Mouse (Mus musculus): ENCODE data around the gene Babam2. TPM values are rescaled to one million over a fixed set of nuclear protein-coding genes. Genes with fewer than 3 reads are reported as not detected.

The Babam2 gene
- polyA plus RNA-seq, 1 experiment from 2014 or later, result 22.1 TPM

DNA sequence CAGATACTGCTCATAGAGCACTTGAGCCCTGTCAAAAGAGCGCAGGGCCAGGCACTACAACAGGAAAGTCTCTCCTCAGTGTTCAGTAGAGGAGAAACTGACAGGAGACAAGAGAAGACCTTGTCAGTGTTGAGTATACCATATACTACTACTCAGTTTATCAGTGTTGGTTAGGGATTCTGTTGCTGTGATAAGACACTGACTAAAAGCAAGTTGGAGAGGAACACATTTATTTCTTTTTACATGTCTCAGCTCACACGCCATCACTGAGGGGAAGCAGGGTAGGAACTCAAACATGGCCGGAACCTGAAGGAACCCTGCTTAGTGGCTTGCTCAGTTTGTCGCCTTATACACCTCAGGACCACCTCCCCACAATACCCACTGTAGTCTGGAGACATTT lies 64.4 kb downstream of the Babam2 start:
- Histone ChIP-seq H3K4me2 (ENCODE audit: low read depth, low read length) (no peak overlapping the region), H3K27me3 (ENCODE audit: insufficient read depth, low read length) (no peaks in the 10 kb centered on the region), H3K9ac (replicated peaks) (no peak overlapping the region), H3K27ac (ENCODE audit: low read depth) (no peak overlapping the region), H3K4me3 (ENCODE audit: low read depth, low read length) (no peak overlapping the region), H3K9me3 (ENCODE audit: low read length) (no peaks in the 10 kb centered on the region), H3K4me1 (ENCODE audit: insufficient read depth) (0 out of 2 replicates have a peak, but pooled peaks cover 4% of the 10 kb centered on the region), H3K36me3 (replicated peaks; ENCODE audit: insufficient read depth, low read length) (no peaks in the 10 kb centered on the region)
- ATAC-seq (no peak), DNase-seq (no peak)
- 77% methylated on average over 4 of the region's 4 CpGs for WGBS (ENCODE audit: insufficient replicate concordance)
- TF ChIP-seq CTCF (IDR thresholded peaks at IDR 0.05; ENCODE audit: low read depth) (no peak), EP300 (IDR thresholded peaks at IDR 0.05; ENCODE audit: low read depth) (no peak)

DNA sequence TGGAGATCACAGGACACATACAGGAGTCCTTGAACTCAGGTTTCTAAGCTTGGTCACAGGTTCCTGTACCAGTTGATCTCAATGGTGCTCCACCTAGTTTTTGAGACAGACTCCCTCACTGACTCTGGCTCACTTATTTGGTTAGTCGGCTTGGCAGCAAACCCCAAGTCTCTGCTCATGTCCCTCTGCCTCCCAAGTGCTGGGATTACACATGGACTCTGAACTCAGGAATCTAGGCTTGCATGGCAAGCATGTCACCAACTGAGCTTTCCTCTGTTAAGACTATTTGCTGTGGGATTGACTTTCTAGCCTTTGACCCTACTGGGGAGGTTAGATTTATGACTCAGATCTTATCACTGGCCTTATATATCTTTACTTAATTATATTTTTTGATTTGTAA lies 65.3 kb downstream of the Babam2 start:
- TF ChIP-seq EP300 (IDR thresholded peaks at IDR 0.05; ENCODE audit: low read depth), result no peak
- TF ChIP-seq CTCF (IDR thresholded peaks at IDR 0.05; ENCODE audit: low read depth), result no peak
- no peaks in the 10 kb centered on the region for H3K27me3 ChIP-seq (ENCODE audit: insufficient read depth, low read length)
- H3K36me3 ChIP-seq (replicated peaks; ENCODE audit: insufficient read depth, low read length), result no peaks in the 10 kb centered on the region
- no peak overlapping the region for H3K4me3 ChIP-seq (ENCODE audit: low read depth, low read length)
- no peaks in the 10 kb centered on the region for H3K9me3 ChIP-seq (ENCODE audit: low read length)
- no peak overlapping the region for H3K27ac ChIP-seq (ENCODE audit: low read depth)
- WGBS (ENCODE audit: insufficient replicate concordance), result 81% methylated on average over 1 of the region's 1 CpGs
- no peak overlapping the region for H3K9ac ChIP-seq (replicated peaks)
- H3K4me1 ChIP-seq (ENCODE audit: insufficient read depth), result 0 out of 2 replicates have a peak, but pooled peaks cover 6% of the 10 kb centered on the region
- no peak overlapping the region for H3K4me2 ChIP-seq (ENCODE audit: low read depth, low read length)
- DNase-seq, result no peak
- ATAC-seq, result no peak

DNA sequence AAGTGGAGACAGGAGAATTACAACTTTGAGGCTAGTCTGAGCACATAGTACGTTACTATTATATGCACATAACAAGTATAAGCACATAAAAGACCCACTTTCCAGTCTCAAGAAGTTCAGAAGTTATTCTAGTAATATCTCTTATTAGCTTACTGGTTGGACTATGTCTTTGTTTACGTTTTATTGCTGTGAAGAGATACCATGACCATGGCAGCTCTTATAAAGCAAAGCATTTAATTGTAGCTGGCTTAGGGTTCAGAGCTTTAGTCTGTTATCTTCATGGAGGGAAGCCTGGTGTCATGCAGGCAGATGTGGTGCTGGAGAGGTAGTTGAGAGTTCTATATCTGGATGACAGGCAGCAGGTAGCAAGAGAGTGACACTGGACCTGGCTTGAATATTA lies 68.3 kb downstream of the Babam2 start:
- TF ChIP-seq CTCF (IDR thresholded peaks at IDR 0.05; ENCODE audit: low read depth) (no peak), EP300 (IDR thresholded peaks at IDR 0.05; ENCODE audit: low read depth) (no peak)
- 0 out of 2 replicates have a peak overlapping the region, but pooled peaks have one; percentile 13 for H3K27ac ChIP-seq (ENCODE audit: low read depth)
- H3K27me3 ChIP-seq (ENCODE audit: insufficient read depth, low read length), result no peaks in the 10 kb centered on the region
- ATAC-seq, result no peak
- no peak overlapping the region for H3K4me3 ChIP-seq (ENCODE audit: low read depth, low read length)
- no peaks in the 10 kb centered on the region for H3K9me3 ChIP-seq (ENCODE audit: low read length)
- WGBS (ENCODE audit: insufficient replicate concordance), result 77% methylated on average over 2 of the region's 2 CpGs
- 0 out of 2 replicates have a peak, but pooled peaks cover 6% of the 10 kb centered on the region for H3K4me1 ChIP-seq (ENCODE audit: insufficient read depth)
- H3K9ac ChIP-seq (replicated peaks), result no peak overlapping the region
- H3K4me2 ChIP-seq (ENCODE audit: low read depth, low read length), result no peak overlapping the region
- H3K36me3 ChIP-seq (replicated peaks; ENCODE audit: insufficient read depth, low read length), result no peaks in the 10 kb centered on the region
- DNase-seq, result no peak

DNA sequence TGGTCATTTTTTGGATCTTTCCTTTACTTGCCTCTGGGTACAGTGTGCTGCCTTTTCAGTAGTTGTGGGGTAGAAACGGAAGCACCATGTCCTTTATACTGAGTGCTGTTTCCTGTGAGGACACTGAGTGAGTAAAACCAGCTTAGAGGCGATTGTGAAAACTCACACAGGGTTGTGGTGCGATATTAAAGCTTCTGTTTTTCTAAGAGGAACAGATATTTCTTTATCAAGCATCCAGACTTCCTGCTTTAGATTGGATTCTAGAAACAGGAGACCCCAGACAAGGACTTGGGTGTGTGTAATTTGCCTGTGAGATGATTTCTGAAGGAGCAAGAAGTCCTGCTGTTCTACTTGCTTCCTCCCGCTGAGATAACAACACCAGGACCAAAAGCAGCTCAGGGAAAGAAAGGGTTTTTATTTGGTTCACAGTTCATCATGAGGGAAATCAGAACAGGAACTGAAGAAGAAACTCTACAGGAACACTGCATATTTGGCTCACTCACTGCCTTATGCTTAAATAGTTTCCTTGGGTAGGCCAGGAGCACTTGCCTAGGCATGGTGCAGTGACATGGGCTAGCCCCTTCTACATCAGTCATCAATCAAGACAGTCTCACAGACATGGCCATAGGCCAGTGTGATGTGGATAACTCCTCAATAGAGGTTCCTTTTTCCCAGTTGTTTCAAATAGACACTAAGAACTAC lies 69.5 kb downstream of the Babam2 start:
- peak overlapping the region; percentile 6; the same call in 1 of the 2 replicates for H3K4me2 ChIP-seq (ENCODE audit: low read depth, low read length)
- no peak overlapping the region for H3K9ac ChIP-seq (replicated peaks)
- H3K4me1 ChIP-seq (ENCODE audit: insufficient read depth), result 0 out of 2 replicates have a peak, but pooled peaks cover 6% of the 10 kb centered on the region
- WGBS (ENCODE audit: insufficient replicate concordance), result 19% methylated on average over 4 of the region's 4 CpGs
- DNase-seq (no peak), ATAC-seq (peak; percentile 73)
- no peaks in the 10 kb centered on the region for H3K36me3 ChIP-seq (replicated peaks; ENCODE audit: insufficient read depth, low read length)
- H3K9me3 ChIP-seq (ENCODE audit: low read length), result no peaks in the 10 kb centered on the region
- TF ChIP-seq EP300 (IDR thresholded peaks at IDR 0.05; ENCODE audit: low read depth), result peak; percentile 73; the same call in 1 of the 2 replicates
- no peak for TF ChIP-seq CTCF (IDR thresholded peaks at IDR 0.05; ENCODE audit: low read depth)
- H3K27ac ChIP-seq (ENCODE audit: low read depth), result peak overlapping the region; percentile 78
- H3K4me3 ChIP-seq (ENCODE audit: low read depth, low read length), result no peak overlapping the region
- H3K27me3 ChIP-seq (ENCODE audit: insufficient read depth, low read length), result no peaks in the 10 kb centered on the region

DNA sequence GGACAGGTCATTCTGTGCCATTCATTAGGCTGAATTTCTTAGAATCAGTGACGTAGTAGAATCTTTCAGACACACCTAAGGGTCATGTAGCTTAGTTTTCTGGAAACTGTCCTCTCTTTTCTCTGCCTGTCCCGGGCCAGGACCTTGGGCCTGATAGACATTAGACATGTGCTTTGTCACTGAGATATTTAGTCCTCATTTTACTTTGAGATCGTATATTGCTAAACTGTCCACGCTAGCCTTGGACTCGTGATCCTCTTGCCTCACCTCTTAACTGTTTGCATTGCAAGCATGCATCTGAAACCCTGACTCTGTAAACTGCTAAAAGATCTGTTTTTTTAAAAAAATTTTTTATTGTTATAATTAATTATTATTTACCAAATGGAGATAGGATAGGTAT lies 74.0 kb downstream of the Babam2 start:
- H3K4me2 ChIP-seq (ENCODE audit: low read depth, low read length), result no peak overlapping the region
- no peaks in the 10 kb centered on the region for H3K27me3 ChIP-seq (ENCODE audit: insufficient read depth, low read length)
- H3K4me1 ChIP-seq (ENCODE audit: insufficient read depth), result 0 out of 2 replicates have a peak, but pooled peaks cover 5% of the 10 kb centered on the region
- no peaks in the 10 kb centered on the region for H3K36me3 ChIP-seq (replicated peaks; ENCODE audit: insufficient read depth, low read length)
- peak; percentile 55; the same call in 1 of the 2 replicates for ATAC-seq
- TF ChIP-seq EP300 (IDR thresholded peaks at IDR 0.05; ENCODE audit: low read depth) (no peak), CTCF (IDR thresholded peaks at IDR 0.05; ENCODE audit: low read depth) (no peak)
- DNase-seq, result no peak
- H3K27ac ChIP-seq (ENCODE audit: low read depth), result no peak overlapping the region
- no peak overlapping the region for H3K4me3 ChIP-seq (ENCODE audit: low read depth, low read length)
- no peak overlapping the region for H3K9ac ChIP-seq (replicated peaks)
- 69% methylated on average over 5 of the region's 5 CpGs for WGBS (ENCODE audit: insufficient replicate concordance)
- peaks cover 3% of the 10 kb centered on the region; the same call in 1 of the 2 replicates for H3K9me3 ChIP-seq (ENCODE audit: low read length)

DNA sequence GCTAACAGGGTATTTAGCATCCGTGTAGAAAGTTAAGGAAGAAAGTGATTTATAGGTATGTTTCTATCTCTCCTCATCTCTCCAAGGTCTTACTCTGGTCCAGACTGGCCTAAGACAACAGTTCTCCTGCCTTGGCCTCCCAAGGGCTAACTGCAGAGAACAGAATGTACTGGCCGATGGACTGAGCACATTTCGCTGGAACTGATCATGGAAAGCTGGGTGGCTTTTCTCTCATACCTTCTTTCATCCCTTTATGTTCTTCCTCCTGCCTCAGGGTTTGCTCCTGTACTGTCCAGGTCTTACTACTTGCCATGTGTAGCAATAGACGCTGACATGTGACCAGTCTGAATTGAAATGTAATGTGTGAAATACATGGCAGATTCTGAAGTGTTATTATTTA lies 74.4 kb downstream of the Babam2 start:
- DNase-seq (no peak), ATAC-seq (no peak)
- Histone ChIP-seq H3K9me3 (ENCODE audit: low read length) (peaks cover 3% of the 10 kb centered on the region; the same call in 1 of the 2 replicates), H3K27me3 (ENCODE audit: insufficient read depth, low read length) (no peaks in the 10 kb centered on the region), H3K36me3 (replicated peaks; ENCODE audit: insufficient read depth, low read length) (no peaks in the 10 kb centered on the region), H3K4me2 (ENCODE audit: low read depth, low read length) (no peak overlapping the region), H3K9ac (replicated peaks) (no peak overlapping the region), H3K4me1 (ENCODE audit: insufficient read depth) (0 out of 2 replicates have a peak, but pooled peaks cover 2% of the 10 kb centered on the region), H3K27ac (ENCODE audit: low read depth) (no peak overlapping the region), H3K4me3 (ENCODE audit: low read depth, low read length) (no peak overlapping the region)
- 90% methylated on average over 4 of the region's 4 CpGs for WGBS (ENCODE audit: insufficient replicate concordance)
- TF ChIP-seq CTCF (IDR thresholded peaks at IDR 0.05; ENCODE audit: low read depth) (no peak), EP300 (IDR thresholded peaks at IDR 0.05; ENCODE audit: low read depth) (no peak)

Data from liver, postnatal 0 days (tissue).